Mouse (Mus musculus) spleen, postnatal 36 days (tissue): Measurements from ENCODE around the gene Gm45233.

Experiments
- DNase-seq, 2 experiments: peaks; one replicate each; pipeline ENCODE4 v3.0.0; 2022; ENCODE audit warnings: low spot score in 2 of 2, mixed read lengths in 1 of 2

Gene Gm45233

GRCm38 (mm10) chr7:43448246-43448645 lies 4.3 kb downstream of the Gm45233 start:
- no peak for DNase-seq

GRCm38 (mm10) chr7:43449811-43450210 lies 5.9 kb downstream of the Gm45233 start:
- DNase-seq: no peak

- DNase-seq: no peak
Measured at GRCm38 (mm10) chr7:43451726-43452125, 7.8 kb downstream of the Gm45233 start.

GRCm38 (mm10) chr7:43452609-43453008 lies 8.7 kb downstream of the Gm45233 start:
- DNase-seq: peak; percentile 64 to 67

GRCm38 (mm10) chr7:43453599-43454355 lies 9.8 kb downstream of the Gm45233 start:
- no peak for DNase-seq

- DNase-seq: no peak
Measured at GRCm38 (mm10) chr7:43454371-43454770, 10.4 kb downstream of the Gm45233 start.

DNA sequence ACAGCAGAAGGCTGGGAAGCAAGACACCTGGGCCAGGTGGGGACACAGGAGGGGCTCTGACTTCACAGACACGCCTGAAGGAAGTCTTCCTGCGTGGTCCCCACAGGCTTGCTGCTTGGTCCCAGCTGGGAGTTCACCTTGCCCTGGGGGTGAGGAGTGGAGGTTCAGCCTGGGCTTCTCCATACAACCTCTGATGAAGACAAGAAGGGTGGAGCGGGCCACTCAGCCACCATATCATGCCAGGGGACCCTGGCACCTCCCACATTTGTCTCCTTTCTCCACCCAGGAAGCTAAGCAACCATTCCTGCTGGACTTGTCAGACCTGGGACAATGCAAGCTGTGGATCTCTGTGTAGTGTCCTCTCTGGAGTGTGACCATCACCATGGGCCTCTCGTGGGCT lies 18.9 kb downstream of the Gm45233 start, which contains the start of gene Vsig10l:
Gene Vsig10l (plus strand): TSS at position 301 of the 400 bp plus-strand sequence.
- DNase-seq: no peak

- no peak for DNase-seq
Measured at GRCm38 (mm10) chr7:43463976-43464375, 20.0 kb downstream of the Gm45233 start.

DNA sequence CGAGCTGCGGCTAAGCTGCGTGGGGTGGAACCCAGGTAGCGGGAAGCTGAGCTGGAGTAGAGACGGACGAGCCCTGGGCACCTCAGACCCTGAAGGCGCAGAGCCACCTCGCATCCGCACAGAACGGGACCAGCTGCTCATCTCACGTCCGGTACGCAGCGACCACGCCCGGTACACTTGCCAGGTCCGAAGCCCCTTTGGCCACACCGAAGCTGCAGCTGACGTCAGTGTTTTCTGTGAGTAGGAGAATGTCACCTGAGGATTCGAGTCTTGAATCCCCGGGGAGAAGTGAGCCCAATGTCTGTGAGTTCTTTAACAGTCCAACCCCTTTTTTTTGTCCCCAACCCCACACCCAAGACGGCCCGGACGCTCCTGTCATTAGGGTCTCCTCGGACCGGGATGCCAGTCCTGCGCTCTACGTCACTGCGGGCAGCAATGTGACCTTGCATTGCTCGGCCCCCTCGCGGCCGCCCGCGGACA lies 21.0 kb downstream of the Gm45233 start:
- DNase-seq: peak; percentile 13 to 19

- DNase-seq: peak; percentile 92 to 93
Measured at GRCm38 (mm10) chr7:43465344-43466098, 21.6 kb downstream of the Gm45233 start.

DNA sequence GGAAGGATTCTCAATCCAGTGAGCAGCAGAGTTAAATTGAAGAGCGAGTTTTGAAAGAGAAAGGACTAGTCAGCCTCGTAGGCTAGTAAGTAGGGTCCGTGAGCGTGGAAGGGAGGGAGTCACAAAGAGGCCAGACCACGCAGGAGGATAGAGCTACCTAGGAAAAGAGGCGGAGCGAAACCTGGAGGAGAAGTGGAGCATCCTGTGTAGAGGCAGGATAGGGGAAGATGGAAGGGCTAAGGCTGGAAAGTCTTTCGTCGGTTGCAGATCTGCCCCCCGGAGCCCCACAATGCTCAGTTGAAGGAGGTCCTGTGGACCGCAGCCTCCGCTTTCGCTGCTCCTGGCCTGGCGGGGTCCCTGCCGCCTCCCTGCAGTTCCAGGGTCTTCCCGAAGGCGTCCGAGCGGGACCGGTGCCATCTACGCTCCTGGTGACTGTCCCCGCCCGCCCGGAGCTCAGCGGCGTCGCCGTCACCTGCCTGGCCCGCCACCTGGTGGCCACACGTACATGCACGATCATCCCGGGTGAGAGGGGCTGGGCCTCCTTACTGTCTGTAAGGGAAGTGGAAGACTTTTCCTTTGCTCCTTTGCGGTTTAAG lies 22.3 kb downstream of the Gm45233 start:
- DNase-seq: peak; percentile 78 to 82

GRCm38 (mm10) chr7:43470373-43470772 lies 26.4 kb downstream of the Gm45233 start:
- DNase-seq: peak in 1 of 2 experiments; percentile 22

DNA sequence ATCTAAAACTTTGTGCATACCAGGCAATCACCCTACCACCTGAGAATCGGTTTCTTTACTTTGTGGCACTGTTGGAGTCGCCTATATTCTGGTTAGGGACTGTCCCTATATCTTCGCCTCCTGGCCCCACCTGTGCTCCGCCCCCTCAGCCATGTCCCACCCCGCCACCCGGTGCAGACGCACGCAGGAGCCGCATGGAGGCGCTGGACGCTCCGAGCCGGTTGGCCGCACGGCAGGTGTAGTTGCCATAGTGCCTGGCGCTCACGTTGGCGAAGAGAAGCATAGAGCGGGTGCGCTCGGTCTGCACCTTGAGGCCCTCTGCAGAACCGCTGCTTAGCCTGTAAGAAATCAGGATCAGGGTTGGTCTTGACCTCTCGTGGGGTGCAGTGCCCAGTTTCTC lies 31.8 kb downstream of the Gm45233 start:
- DNase-seq: peak; percentile 19 to 22

DNA sequence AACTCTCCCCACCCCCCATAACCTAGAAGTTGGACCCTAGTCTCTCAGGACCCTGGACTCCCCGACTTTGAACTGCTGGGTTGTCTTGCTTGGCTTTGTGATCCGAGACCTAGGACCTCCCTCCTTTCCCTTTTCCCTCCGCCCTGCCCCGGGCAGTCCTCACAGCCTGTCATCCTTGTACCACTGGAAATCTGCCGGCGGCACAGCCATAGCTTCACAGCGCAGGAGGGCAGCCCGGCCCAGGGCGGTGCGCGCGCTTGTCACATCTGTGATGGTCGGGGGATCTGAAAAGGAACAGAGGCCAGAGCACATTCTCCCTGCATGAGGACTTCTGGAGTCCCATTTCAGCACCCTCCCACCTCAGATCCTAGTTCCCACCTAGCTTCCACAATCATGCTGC lies 32.4 kb downstream of the Gm45233 start:
- DNase-seq: no peak

DNA sequence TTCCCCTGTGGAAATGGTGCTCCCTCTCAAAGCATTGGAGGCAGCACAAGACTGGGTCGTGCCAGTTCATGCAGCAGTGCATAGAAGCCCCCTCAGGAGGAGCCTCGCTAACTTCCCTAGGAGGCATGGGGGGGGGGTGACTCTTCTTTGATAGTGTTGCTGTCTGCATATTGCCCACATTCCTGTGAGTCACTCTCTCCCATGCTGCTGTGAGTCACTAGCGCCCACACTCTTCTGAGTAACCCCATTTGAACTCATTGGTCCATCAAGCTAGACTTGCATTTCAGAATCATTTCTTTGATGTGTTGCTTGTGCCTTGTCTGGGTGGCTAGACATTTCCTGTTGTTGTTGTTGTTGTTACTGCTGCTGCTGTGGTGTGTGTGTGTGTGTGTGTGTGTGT lies 37.3 kb downstream of the Gm45233 start:
- DNase-seq: no peak

GRCm38 (mm10) chr7:43482090-43482716 lies 38.3 kb downstream of the Gm45233 start:
- no peak for DNase-seq

- no peak for DNase-seq
Measured at GRCm38 (mm10) chr7:43483236-43483635, 39.3 kb downstream of the Gm45233 start.

DNA sequence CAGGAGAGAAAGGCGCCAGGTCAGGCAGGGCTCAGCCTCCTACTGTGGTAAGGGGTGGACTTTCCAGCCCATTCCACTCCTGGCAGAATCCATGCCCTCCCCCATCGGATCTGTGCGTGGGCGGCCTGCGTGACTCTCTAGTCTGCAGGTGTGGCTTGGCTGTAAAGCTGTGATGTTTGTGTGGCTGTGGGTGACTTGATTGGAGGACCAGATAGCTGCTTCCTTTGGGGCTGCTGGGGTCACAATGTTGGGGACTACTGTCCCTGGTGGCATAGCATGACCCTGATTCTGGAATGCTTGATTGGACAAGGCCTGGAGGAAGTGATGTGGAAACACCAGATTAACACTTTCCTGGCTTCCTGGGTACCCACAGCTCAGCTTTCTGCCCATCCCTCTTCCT lies 44.7 kb downstream of the Gm45233 start:
- DNase-seq: no peak

DNA sequence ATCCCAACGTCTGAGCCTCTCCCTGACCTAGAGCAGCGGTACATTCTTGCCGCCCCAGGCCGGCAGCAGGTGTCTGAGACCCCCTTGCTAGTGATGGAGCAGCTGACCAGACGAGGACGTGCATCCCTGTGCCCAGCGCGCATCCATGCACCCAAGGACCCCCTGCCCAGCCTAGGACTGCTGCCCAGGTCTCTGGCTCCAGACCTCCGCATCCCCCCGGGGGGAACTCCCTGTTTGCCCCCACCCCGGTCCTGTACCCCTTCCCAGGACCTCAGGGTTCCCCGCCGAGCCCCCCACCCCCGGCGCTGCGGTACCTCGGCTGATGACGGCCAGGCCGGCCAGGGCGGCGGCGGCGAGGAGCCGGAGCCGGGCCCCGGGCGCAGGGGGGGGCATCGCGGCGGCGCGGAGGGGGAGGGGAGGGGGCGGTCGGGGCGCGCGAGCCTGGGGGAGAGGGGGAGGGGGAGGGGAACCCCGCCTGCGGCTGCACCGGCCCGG lies 45.8 kb downstream of the Gm45233 start, which contains the start of gene Iglon5:
Gene Iglon5 (minus strand): TSS at position 445 of the 495 bp plus-strand sequence.
- DNase-seq: no peak

- DNase-seq: no peak
Measured at GRCm38 (mm10) chr7:43490182-43490584, 46.3 kb downstream of the Gm45233 start.

DNA sequence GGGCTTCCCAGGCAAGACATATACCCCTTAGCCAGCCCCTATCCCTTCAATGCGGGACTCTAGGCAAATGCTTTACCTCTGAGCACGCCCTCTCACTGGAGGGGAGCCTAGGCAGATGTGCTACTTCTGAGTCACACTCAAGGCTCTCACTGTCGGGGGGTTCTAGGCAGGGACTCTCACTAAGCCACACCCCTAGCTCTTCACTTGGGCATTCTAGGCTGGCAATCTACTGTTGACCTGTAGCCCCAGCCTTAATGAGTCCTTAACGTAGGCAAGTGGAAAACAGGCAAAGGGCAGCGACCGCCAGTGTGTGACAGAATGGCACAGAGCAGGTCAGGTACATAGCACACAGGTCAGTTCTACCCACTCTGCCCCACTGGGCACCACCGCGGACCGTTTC lies 46.9 kb downstream of the Gm45233 start:
- no peak for DNase-seq
